Mouse (Mus musculus) forebrain, embryonic 12.5 days (tissue): Measurements from ENCODE around the gene Tnnt1. TPM values are rescaled to one million over a fixed set of nuclear protein-coding genes. Genes with fewer than 3 reads are reported as not detected.

ENCODE experiments used
- ATAC-seq: fragments of 200-750 bp; cut with Nextera tagmentation; 2 replicates; pipeline ENCODE4 v1.8.0; 2017; ENCODE audit warnings: moderate TSS enrichment; ENCODE audit not compliant: low FRiP score
- H3K27ac ChIP-seq: fragments of 300-500 bp; sonication (generic); 2 replicates; pipeline ENCODE4 v1.5.1; 2016; ENCODE audit warnings: mild to moderate bottlenecking
- H3K27me3 ChIP-seq: fragments of 300-500 bp; sonication (generic); 2 replicates; pipeline ENCODE4 v1.6.1; 2016; ENCODE audit warnings: mild to moderate bottlenecking
- H3K36me3 ChIP-seq: fragments of 300-500 bp; sonication (generic); replicated peaks from 2 replicates; pipeline ENCODE4 v1.6.1; 2016; ENCODE audit warnings: mild to moderate bottlenecking
- H3K4me1 ChIP-seq: fragments of 300-500 bp; sonication (generic); 2 replicates; pipeline ENCODE4 v1.6.1; 2016
- H3K4me2 ChIP-seq: fragments of 300-500 bp; sonication (generic); 2 replicates; pipeline ENCODE4 v1.6.1; 2016; ENCODE audit warnings: mild to moderate bottlenecking, moderate library complexity
- H3K4me3 ChIP-seq: fragments of 300-500 bp; sonication (generic); replicated peaks from 2 replicates; pipeline ENCODE4 v1.5.1; 2016; ENCODE audit warnings: mild to moderate bottlenecking
- H3K9ac ChIP-seq: fragments of 300-500 bp; sonication (generic); 2 replicates; pipeline ENCODE4 v1.6.1; 2016; ENCODE audit warnings: mild to moderate bottlenecking
- H3K9me3 ChIP-seq: fragments of 300-500 bp; sonication (generic); 2 replicates; pipeline ENCODE4 v1.6.1; 2016
- WGBS: fragments of 180-500 bp; shearing (Covaris S2); methylation state at CpG from one replicate; pipeline ENCODE4 v1.1.7; 2016; 5-methylcytosine and 5-hydroxymethylcytosine counted together
- polyA plus RNA-seq: library from polyadenylated mRNA; unstranded; fragments of >200 nt; fragmentation: Nextera tagmentation; extraction: Ambion mirVana; gene quantifications from 2 replicates; pipeline ENCODE4 v1.2.1, GENCODE M21; 2016

Gene Tnnt1
- polyA plus RNA-seq, 1 experiment from 2014 or later = 8.3 TPM

GRCm38 (mm10) chr7:4502421-4503090 lies 13.6 kb downstream of the Tnnt1 start:
- no peaks in the 10 kb centered on the region for H3K36me3 ChIP-seq
- peak overlapping the region; percentile 87 for H3K4me2 ChIP-seq
- H3K4me1 ChIP-seq = peaks cover 38% of the 10 kb centered on the region
- peak; percentile 5; the same call in 1 of the 2 replicates for ATAC-seq
- peak overlapping the region; percentile 95 for H3K4me3 ChIP-seq
- no peak overlapping the region for H3K27ac ChIP-seq
- peak overlapping the region; percentile 97 for H3K9ac ChIP-seq
- no peaks in the 10 kb centered on the region for H3K27me3 ChIP-seq
- no peaks in the 10 kb centered on the region for H3K9me3 ChIP-seq
- WGBS = 11% methylated on average over 14 of the region's 14 CpGs

DNA sequence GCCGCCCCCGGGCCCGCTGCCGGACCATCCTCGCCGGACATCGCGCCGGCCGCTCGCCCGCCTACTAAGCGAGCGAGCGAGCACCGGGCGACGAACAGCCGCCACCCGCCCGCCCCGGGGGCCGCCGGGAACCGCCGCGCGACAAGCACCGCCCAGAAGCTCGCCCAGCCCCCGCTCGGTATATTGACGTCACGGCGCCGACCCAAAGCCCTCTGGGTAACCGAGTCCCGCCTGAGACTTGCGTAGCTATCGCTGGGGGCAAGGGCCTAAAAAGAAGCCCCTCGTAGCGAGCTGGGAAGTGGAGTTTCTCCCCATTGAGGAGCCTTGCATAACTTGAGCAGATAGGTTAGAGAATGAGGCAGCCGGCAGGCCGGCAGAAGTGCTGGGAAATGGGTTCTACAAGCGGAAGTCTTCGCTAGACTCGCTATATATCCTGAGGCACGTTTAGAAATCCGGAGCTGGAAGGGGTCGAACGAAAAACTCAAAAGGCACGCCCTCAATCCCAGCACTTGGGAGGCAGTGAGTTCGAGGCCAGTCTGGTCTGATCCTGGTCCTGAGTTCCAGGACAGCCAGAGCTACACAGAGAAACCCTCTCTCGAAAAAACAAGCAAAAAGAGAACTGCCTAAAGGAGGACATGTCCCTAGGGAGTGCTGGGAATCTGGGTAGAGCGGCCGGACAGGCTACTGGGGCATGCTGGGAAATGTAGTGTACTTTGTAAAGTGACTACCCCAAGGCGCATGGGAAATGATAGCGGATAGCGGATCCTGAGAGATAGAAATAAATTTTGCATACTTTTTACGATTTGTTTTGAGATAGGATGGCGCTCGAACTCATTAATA lies 14.4 kb downstream of the Tnnt1 start, which contains the start of gene Ppp1r12c:
TSS of gene Ppp1r12c (minus strand) at position 123 of the 840 bp plus-strand sequence.
- Histone ChIP-seq H3K4me3 (peak within 1 kb of the TSS; percentile 95), H3K27ac (peak within 1 kb of the TSS; percentile 81), H3K9ac (peak within 1 kb of the TSS; percentile 97), H3K27me3 (no peaks in the 10 kb centered on the region), H3K4me1 (peaks cover 42% of the 10 kb centered on the region), H3K4me2 (peak within 1 kb of the TSS; percentile 87), H3K9me3 (no peaks in the 10 kb centered on the region), H3K36me3 (peaks cover 6% of the 10 kb centered on the region)
- under 1% methylated on average over 61 of the region's 62 CpGs for WGBS
- ATAC-seq = peak; percentile 95

- Histone ChIP-seq H3K4me1 (peaks cover 42% of the 10 kb centered on the region), H3K27ac (peak overlapping the region; percentile 81), H3K27me3 (no peaks in the 10 kb centered on the region), H3K4me3 (peak overlapping the region; percentile 95), H3K9ac (peak overlapping the region; percentile 97), H3K36me3 (peaks cover 13% of the 10 kb centered on the region), H3K4me2 (peak overlapping the region; percentile 87), H3K9me3 (no peaks in the 10 kb centered on the region)
- peak; percentile 57 for ATAC-seq
- WGBS = under 1% methylated on average over 44 of the region's 52 CpGs
Measured at GRCm38 (mm10) chr7:4500892-4501471, 15.2 kb downstream of the Tnnt1 start.

- ATAC-seq = no peak
- Histone ChIP-seq H3K4me2 (peak overlapping the region; percentile 87; the same call in 1 of the 2 replicates), H3K4me1 (peaks cover 42% of the 10 kb centered on the region), H3K36me3 (peaks cover 29% of the 10 kb centered on the region), H3K9ac (peak overlapping the region; percentile 97), H3K27me3 (no peaks in the 10 kb centered on the region), H3K27ac (no peak overlapping the region; the same call in 1 of the 2 replicates), H3K9me3 (no peaks in the 10 kb centered on the region), H3K4me3 (0 out of 2 replicates have a peak overlapping the region, but pooled peaks have one; percentile 2)
- 92% methylated on average over 4 of the region's 4 CpGs for WGBS
Measured at GRCm38 (mm10) chr7:4499034-4499433, 17.1 kb downstream of the Tnnt1 start.

GRCm38 (mm10) chr7:4498251-4498650 lies 17.9 kb downstream of the Tnnt1 start:
- H3K4me3 ChIP-seq = peak overlapping the region; percentile 1
- ATAC-seq = no peak

GRCm38 (mm10) chr7:4497271-4497903 lies 18.8 kb downstream of the Tnnt1 start:
- H3K27ac ChIP-seq = no peak overlapping the region
- no peaks in the 10 kb centered on the region for H3K9me3 ChIP-seq
- no peak overlapping the region for H3K9ac ChIP-seq
- ATAC-seq = no peak
- 92% methylated on average over 9 of the region's 9 CpGs for WGBS
- peaks cover 40% of the 10 kb centered on the region for H3K4me1 ChIP-seq
- no peak overlapping the region for H3K4me2 ChIP-seq
- no peak overlapping the region for H3K4me3 ChIP-seq
- H3K27me3 ChIP-seq = no peaks in the 10 kb centered on the region
- peaks cover 39% of the 10 kb centered on the region for H3K36me3 ChIP-seq

More at GRCm38 (mm10) chr7:4498251-4498650, 17.9 kb downstream of the Tnnt1 start:
- Histone ChIP-seq H3K27ac (no peak overlapping the region), H3K9me3 (no peaks in the 10 kb centered on the region), H3K36me3 (peaks cover 35% of the 10 kb centered on the region), H3K27me3 (no peaks in the 10 kb centered on the region), H3K4me1 (peaks cover 42% of the 10 kb centered on the region), H3K4me2 (peak overlapping the region; percentile 87), H3K9ac (peak overlapping the region; percentile 97)
- WGBS = 25% methylated on average over 9 of the region's 9 CpGs

GRCm38 (mm10) chr7:4496468-4496867 lies 19.7 kb downstream of the Tnnt1 start:
- H3K36me3 ChIP-seq = peaks cover 42% of the 10 kb centered on the region

GRCm38 (mm10) chr7:4493991-4494390 lies 22.2 kb downstream of the Tnnt1 start:
- Histone ChIP-seq H3K9ac (no peak overlapping the region), H3K36me3 (peaks cover 62% of the 10 kb centered on the region), H3K4me1 (peaks cover 19% of the 10 kb centered on the region), H3K4me3 (no peak overlapping the region), H3K4me2 (no peak overlapping the region), H3K9me3 (no peaks in the 10 kb centered on the region), H3K27ac (no peak overlapping the region), H3K27me3 (no peaks in the 10 kb centered on the region)
- WGBS = 96% methylated on average over 1 of the region's 1 CpGs
- ATAC-seq = no peak

More at GRCm38 (mm10) chr7:4496468-4496867, 19.7 kb downstream of the Tnnt1 start:
- H3K4me1 ChIP-seq = peaks cover 38% of the 10 kb centered on the region
- ATAC-seq = no peak
- no peak overlapping the region for H3K9ac ChIP-seq
- no peaks in the 10 kb centered on the region for H3K27me3 ChIP-seq
- 95% methylated on average over 3 of the region's 3 CpGs for WGBS
- H3K27ac ChIP-seq = no peak overlapping the region
- no peak overlapping the region for H3K4me2 ChIP-seq
- H3K4me3 ChIP-seq = no peak overlapping the region
- H3K9me3 ChIP-seq = no peaks in the 10 kb centered on the region

GRCm38 (mm10) chr7:4492284-4493224 lies 23.6 kb downstream of the Tnnt1 start:
- 95% methylated on average over 13 of the region's 13 CpGs for WGBS
- ATAC-seq = no peak
- H3K36me3 ChIP-seq = peaks cover 69% of the 10 kb centered on the region

GRCm38 (mm10) chr7:4491308-4491707 lies 24.9 kb downstream of the Tnnt1 start:
- WGBS = 91% methylated on average over 6 of the region's 6 CpGs
- ATAC-seq = no peak

More at GRCm38 (mm10) chr7:4492284-4493224, 23.6 kb downstream of the Tnnt1 start:
- Histone ChIP-seq H3K4me3 (no peak overlapping the region), H3K27ac (no peak overlapping the region), H3K9ac (no peak overlapping the region), H3K9me3 (no peaks in the 10 kb centered on the region), H3K4me1 (peaks cover 5% of the 10 kb centered on the region), H3K27me3 (no peaks in the 10 kb centered on the region), H3K4me2 (no peak overlapping the region)

GRCm38 (mm10) chr7:4482281-4482680 lies 33.9 kb downstream of the Tnnt1 start:
- ATAC-seq = no peak
- H3K36me3 ChIP-seq = peaks cover 62% of the 10 kb centered on the region
- H3K27me3 ChIP-seq = peaks cover 3% of the 10 kb centered on the region; the same call in 1 of the 2 replicates
- H3K9me3 ChIP-seq = no peaks in the 10 kb centered on the region
- peaks cover 20% of the 10 kb centered on the region for H3K4me1 ChIP-seq
- H3K4me3 ChIP-seq = no peak overlapping the region
- H3K27ac ChIP-seq = no peak overlapping the region
- no peak overlapping the region for H3K9ac ChIP-seq
- WGBS = 89% methylated on average over 12 of the region's 12 CpGs
- H3K4me2 ChIP-seq = no peak overlapping the region

More at GRCm38 (mm10) chr7:4491308-4491707, 24.9 kb downstream of the Tnnt1 start:
- Histone ChIP-seq H3K27me3 (no peaks in the 10 kb centered on the region), H3K9ac (no peak overlapping the region), H3K36me3 (peaks cover 69% of the 10 kb centered on the region), H3K4me1 (no peaks in the 10 kb centered on the region), H3K4me2 (no peak overlapping the region), H3K9me3 (no peaks in the 10 kb centered on the region), H3K4me3 (no peak overlapping the region), H3K27ac (no peak overlapping the region)
